Mouse (Mus musculus): ENCODE results near the gene Gm10837. TPM values are rescaled to one million over a fixed set of nuclear protein-coding genes. Genes with fewer than 3 reads are reported as not detected.

The Gm10837 gene
- polyA plus RNA-seq (2012; rRNA removed): not detected in 2 replicates

DNA sequence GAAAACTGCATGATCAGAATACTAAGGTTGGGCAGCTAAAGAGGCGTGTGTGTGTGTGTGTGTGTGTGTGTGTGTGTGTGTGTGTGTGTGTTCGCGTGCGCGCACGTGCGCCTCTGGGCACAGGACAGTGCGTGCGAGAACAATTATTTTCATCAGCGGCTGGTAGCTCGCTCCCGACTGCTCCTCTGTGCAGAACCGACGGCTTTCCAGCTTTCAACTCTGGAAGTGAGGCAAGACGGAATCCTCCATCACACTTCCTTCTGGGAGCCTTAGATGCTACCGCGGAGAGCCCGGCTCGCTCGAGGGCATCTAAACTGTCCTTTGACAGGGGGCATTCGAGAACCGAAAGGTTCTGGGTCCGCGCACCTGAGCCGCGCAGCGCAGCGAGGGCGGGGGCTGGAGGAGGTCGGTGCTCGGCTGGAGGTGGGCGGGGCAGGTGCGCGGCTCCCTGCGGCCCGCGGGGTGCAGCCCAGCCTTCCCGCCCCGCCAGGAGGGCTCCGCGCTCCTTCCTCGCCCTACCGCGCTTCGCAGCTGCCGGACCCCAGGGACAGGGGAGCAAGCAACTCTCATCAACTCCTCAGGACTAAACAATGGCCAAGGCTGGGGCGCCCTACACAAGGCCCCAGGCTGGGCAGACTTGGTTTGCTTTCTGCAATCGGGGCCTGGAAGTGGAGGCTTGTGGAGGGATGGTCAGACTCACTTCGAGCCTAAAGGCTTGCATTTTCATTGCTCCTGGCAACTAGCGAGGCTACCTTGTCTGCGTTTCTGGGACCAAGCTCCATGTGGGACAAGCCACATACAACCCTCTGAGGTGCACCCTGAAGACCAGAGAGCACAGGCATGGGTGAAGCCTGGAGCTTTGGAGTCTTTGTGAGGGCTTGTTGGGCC, at the start of gene Gm10837:
Gene Gm10837, plus strand, starts transcription at position 146 of the 888 bp plus-strand sequence.
- Histone ChIP-seq H3K36me3 (ENCODE audit: control insufficient read depth, insufficient read depth, low read length) (no peaks in the 10 kb centered on the region), H3K4me1 (ENCODE audit: control insufficient read depth, insufficient read depth, insufficient read length, low read length) (peaks cover 7% of the 10 kb centered on the region), H3K27ac (ENCODE audit: insufficient read depth, low read depth, low read length) (no peak within 1 kb of the TSS), H3K4me3 (ENCODE audit: low read depth, low read length) (peak within 1 kb of the TSS; percentile 46), H3K27me3 (ENCODE audit: control insufficient read depth, insufficient read depth, low read length) (peaks cover 39% of the 10 kb centered on the region)
- TF ChIP-seq POLR2A (IDR thresholded peaks at IDR 0.05; ENCODE audit: low read depth, low read length) (no peak), CTCF (IDR thresholded peaks at IDR 0.05; ENCODE audit: extremely low read depth, insufficient read length, insufficient replicate concordance, low read depth, low read length) (no peak)
- 3% methylated on average over 51 of the region's 51 CpGs for WGBS

GRCm38 (mm10) chr14:122449601-122450495, 40.5 kb upstream of the Gm10837 start:
- WGBS: 7% methylated on average over 29 of the region's 29 CpGs
- Histone ChIP-seq H3K27me3 (ENCODE audit: control insufficient read depth, insufficient read depth, low read length) (peaks cover 55% of the 10 kb centered on the region), H3K4me3 (ENCODE audit: low read depth, low read length) (no peak overlapping the region), H3K36me3 (ENCODE audit: control insufficient read depth, insufficient read depth, low read length) (no peaks in the 10 kb centered on the region), H3K27ac (ENCODE audit: insufficient read depth, low read depth, low read length) (no peak overlapping the region), H3K4me1 (ENCODE audit: control insufficient read depth, insufficient read depth, insufficient read length, low read length) (peaks cover 8% of the 10 kb centered on the region)
- TF ChIP-seq CTCF (IDR thresholded peaks at IDR 0.05; ENCODE audit: extremely low read depth, insufficient read length, insufficient replicate concordance, low read depth, low read length) (no peak), POLR2A (IDR thresholded peaks at IDR 0.05; ENCODE audit: low read depth, low read length) (no peak)

DNA sequence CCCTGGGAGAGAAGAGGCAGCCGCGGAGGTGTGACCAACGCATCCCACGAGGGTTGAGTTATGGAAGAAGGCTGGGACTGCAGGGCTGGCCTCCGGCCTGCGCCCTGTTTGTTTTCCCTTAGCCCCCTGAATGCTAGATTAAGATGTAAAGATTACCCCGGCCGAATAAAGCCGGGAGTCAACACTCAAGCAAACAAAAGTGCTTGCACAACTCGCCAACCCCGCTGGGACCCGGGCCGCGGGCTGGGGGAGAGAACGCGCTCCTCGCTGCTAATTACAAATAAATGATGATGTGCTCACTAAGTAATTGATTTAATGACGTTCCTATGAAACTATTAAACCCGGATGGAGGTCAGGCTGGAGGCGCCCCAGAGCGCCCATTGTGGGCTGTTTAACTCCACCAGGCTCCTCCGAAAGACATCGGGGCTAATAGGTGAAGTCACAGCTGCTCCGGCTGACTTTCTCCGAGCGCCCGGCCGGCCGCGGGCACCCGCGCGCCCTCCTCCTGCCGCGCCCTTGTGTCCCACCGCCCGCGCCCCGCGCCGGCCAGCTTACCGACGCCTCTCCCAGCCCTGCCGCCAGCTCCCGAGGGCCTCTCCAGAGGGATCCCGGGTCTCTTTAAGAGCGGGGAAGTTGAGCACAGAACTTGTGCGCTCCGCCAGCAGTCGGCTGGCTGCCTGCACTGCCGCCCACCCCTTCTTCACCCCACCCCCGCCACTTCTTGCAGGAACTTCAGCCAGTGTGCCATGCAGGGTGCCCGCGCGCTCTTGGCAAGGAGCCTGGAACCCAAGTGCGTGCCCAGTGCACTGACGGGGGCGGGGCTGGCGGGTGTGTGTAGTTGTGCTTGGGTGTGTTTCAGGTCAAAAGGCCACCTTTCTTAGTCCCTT, 39.6 kb upstream of the Gm10837 start, which contains the start of gene Gm5089:
Gene Gm5089, minus strand, starts transcription at position 620 of the 887 bp plus-strand sequence.
- H3K27me3 ChIP-seq (ENCODE audit: control insufficient read depth, insufficient read depth, low read length): peaks cover 62% of the 10 kb centered on the region
- 1% methylated on average over 59 of the region's 59 CpGs for WGBS

DNA sequence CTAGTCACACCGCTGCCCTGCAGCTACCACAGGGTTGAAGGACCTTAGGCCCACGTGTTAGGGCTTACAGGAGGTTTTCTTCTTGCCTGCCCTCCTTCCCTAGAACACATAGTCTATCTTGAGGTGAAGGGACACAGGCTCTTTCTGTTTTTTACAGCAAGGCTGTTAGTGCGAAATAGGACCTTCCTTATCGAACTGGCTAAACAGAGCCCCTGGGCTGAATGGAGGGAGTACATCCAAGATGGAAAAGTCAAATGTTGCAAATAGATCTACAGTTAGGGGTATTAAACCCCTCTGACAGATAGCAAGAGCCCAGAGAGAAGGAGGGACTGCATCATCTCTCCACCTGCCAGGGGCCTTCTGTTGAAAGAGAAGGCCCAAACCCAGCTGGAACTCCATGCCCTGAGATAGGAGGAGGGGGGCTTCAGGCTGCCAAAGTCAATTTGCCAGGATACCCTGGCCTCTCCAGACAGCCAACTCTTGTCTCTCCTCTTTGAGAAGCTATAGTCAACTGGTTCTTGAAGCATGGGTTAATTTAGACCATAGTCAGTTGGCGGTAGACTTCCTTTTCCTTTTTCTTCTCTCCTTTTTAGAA, 38.7 kb upstream of the Gm10837 start:
- TF ChIP-seq POLR2A (IDR thresholded peaks at IDR 0.05; ENCODE audit: low read depth, low read length): no peak
- TF ChIP-seq CTCF (IDR thresholded peaks at IDR 0.05; ENCODE audit: extremely low read depth, insufficient read length, insufficient replicate concordance, low read depth, low read length): no peak
- WGBS: 60% methylated on average over 5 of the region's 5 CpGs
- H3K4me1 ChIP-seq (ENCODE audit: control insufficient read depth, insufficient read depth, insufficient read length, low read length): peaks cover 8% of the 10 kb centered on the region
- peaks cover 62% of the 10 kb centered on the region for H3K27me3 ChIP-seq (ENCODE audit: control insufficient read depth, insufficient read depth, low read length)
- H3K27ac ChIP-seq (ENCODE audit: insufficient read depth, low read depth, low read length): no peak overlapping the region
- H3K4me3 ChIP-seq (ENCODE audit: low read depth, low read length): no peak overlapping the region
- no peaks in the 10 kb centered on the region for H3K36me3 ChIP-seq (ENCODE audit: control insufficient read depth, insufficient read depth, low read length)

More for the DNA sequence above, 39.6 kb upstream of the Gm10837 start, which contains the start of gene Gm5089:
- no peak within 1 kb of the TSS for H3K27ac ChIP-seq (ENCODE audit: insufficient read depth, low read depth, low read length)
- H3K4me1 ChIP-seq (ENCODE audit: control insufficient read depth, insufficient read depth, insufficient read length, low read length): peaks cover 8% of the 10 kb centered on the region
- peak within 1 kb of the TSS; percentile 43 for H3K4me3 ChIP-seq (ENCODE audit: low read depth, low read length)
- TF ChIP-seq POLR2A (IDR thresholded peaks at IDR 0.05; ENCODE audit: low read depth, low read length): no peak
- no peak for TF ChIP-seq CTCF (IDR thresholded peaks at IDR 0.05; ENCODE audit: extremely low read depth, insufficient read length, insufficient replicate concordance, low read depth, low read length)
- no peaks in the 10 kb centered on the region for H3K36me3 ChIP-seq (ENCODE audit: control insufficient read depth, insufficient read depth, low read length)

DNA sequence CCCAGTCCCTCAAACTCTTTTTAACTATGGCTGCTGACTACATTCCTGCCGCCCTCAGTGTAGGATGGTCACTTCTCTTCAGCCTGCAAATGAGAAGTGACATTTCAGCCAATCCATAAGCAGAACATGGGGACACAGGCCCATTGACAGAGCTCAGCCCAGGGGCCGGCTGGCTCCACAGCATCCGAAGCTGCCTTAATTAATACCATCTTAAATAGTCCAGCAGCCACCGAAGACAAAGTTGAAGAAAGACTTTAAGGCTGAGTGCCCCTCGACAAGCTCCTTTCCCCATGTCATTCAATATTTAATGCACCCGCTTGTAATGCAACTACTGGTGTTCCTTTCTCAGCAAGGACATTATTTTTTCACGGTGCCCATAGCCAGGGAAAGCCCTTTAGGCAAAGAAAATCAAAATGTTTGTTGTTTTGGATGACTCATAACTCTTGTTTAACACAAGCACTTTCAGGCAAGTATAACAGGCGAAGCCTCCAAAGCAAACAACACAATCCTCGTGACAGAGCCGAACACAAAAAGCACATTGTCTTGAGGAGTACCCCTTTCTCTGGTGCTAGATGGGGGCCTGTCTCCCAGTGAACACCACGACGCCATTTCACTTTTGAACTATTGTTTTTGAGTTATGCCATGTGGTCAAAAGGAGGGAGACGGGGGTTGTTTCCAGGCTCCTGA, 37.5 kb upstream of the Gm10837 start:
- H3K4me3 ChIP-seq (ENCODE audit: low read depth, low read length): no peak overlapping the region
- peaks cover 8% of the 10 kb centered on the region for H3K4me1 ChIP-seq (ENCODE audit: control insufficient read depth, insufficient read depth, insufficient read length, low read length)
- no peak overlapping the region for H3K27ac ChIP-seq (ENCODE audit: insufficient read depth, low read depth, low read length)
- no peaks in the 10 kb centered on the region for H3K36me3 ChIP-seq (ENCODE audit: control insufficient read depth, insufficient read depth, low read length)
- no peak for TF ChIP-seq CTCF (IDR thresholded peaks at IDR 0.05; ENCODE audit: extremely low read depth, insufficient read length, insufficient replicate concordance, low read depth, low read length)
- TF ChIP-seq POLR2A (IDR thresholded peaks at IDR 0.05; ENCODE audit: low read depth, low read length): no peak
- WGBS: 51% methylated on average over 13 of the region's 13 CpGs
- H3K27me3 ChIP-seq (ENCODE audit: control insufficient read depth, insufficient read depth, low read length): peaks cover 58% of the 10 kb centered on the region
